In genomic region chr12:86800765-86801147, GRCm38 (mm10) we compare ENCODE assay signal across 8 mouse cellular contexts.
DNase-seq lines count a peak whose midpoint lies in the region; ATAC-seq and TF ChIP-seq lines count a peak whose summit lies in the region.

No protein-coding gene starts in this region.

- ATAC-seq in megakaryocyte, adult 5-6 weeks (ENCODE audit: poor library complexity, severe bottlenecking) = peak; percentile 61

- 0 out of 2 replicates have a peak, but pooled peaks have one; percentile 5 for TF ChIP-seq POLR2A in cortical plate, adult 2 months (IDR thresholded peaks at IDR 0.05; ENCODE audit: extremely low read depth, insufficient read depth, low read length)

- no peak overlapping the region for H3K4me3 ChIP-seq in cortical plate, adult 2 months (ENCODE audit: insufficient read depth, low read length)

- peaks cover 24% of the 10 kb centered on the region for H3K4me1 ChIP-seq in cortical plate, adult 2 months (ENCODE audit: control insufficient read depth, insufficient read depth, low read length)

- H3K27ac ChIP-seq in cortical plate, adult 2 months (ENCODE audit: insufficient read depth, low read length) = peak overlapping the region; percentile 97

- no peak for TF ChIP-seq CTCF in cortical plate, adult 2 months (IDR thresholded peaks at IDR 0.05; ENCODE audit: extremely low read depth, insufficient read depth, low read length)

- peak; percentile 42 for DNase-seq in thymus, postnatal 0 days (ENCODE audit: low spot score)
- DNase-seq in thymus, postnatal 10 days (ENCODE audit: low spot score in 2 of 2) = no peak
- peak; percentile 91 to 92 for DNase-seq in heart, adult 9 months (ENCODE audit: low spot score in 2 of 2)
- peak; percentile 56 to 83 for DNase-seq in kidney, postnatal 25 days
- no peak for DNase-seq in right cerebral cortex, adult 18-20 months
- DNase-seq in cerebellum, postnatal 14 days = no peak

Comparison
In these comparisons a context has a peak if more than half of its experiments do, and no peak if none do; other contexts are left out.
1. DNase-seq: peak in thymus, postnatal 0 days (single experiment), heart, adult 9 months (2 of 2) and kidney, postnatal 25 days (2 of 2); none in thymus, postnatal 10 days (0 of 2), right cerebral cortex, adult 18-20 months (single experiment) and cerebellum, postnatal 14 days (0 of 2).